Mouse (Mus musculus) thymus, adult 2 months (tissue): ENCODE measurements around the gene Eif1b. TPM values are rescaled to one million over a fixed set of nuclear protein-coding genes. Genes with fewer than 3 reads are reported as not detected.

Source experiments
- DNase-seq: peaks from one replicate; pipeline ENCODE4 v3.0.0; 2021
- H3K27ac ChIP-seq: fragments of 200-500 bp; 2 replicates; pipeline ENCODE4 v1.5.1; 2012; ENCODE audit warnings: low read length, control low read depth; ENCODE audit not compliant: control insufficient read depth, insufficient read depth
- H3K27me3 ChIP-seq: fragments of 200-500 bp; 2 replicates; pipeline ENCODE4 v1.6.1; 2012; ENCODE audit warnings: mild to moderate bottlenecking, low read length, moderate library complexity, mixed read lengths; ENCODE audit not compliant: control insufficient read depth, insufficient read depth
- H3K36me3 ChIP-seq: fragments of 200-500 bp; 2 replicates; pipeline ENCODE4 v1.6.1; 2012; ENCODE audit warnings: mild to moderate bottlenecking, low read length, moderate library complexity; ENCODE audit not compliant: control insufficient read depth, insufficient read depth
- H3K4me1 ChIP-seq: fragments of 200-500 bp; replicated peaks from 2 replicates; pipeline ENCODE4 v1.6.1; 2012; ENCODE audit warnings: low read length; ENCODE audit not compliant: control insufficient read depth, insufficient read depth
- H3K4me3 ChIP-seq: fragments of 200-500 bp; 2 replicates; pipeline ENCODE4 v1.5.1; 2012; ENCODE audit warnings: mild to moderate bottlenecking, low read length, control low read depth, moderate library complexity; ENCODE audit not compliant: control insufficient read depth, insufficient read depth
- CTCF ChIP-seq: fragments of 200-500 bp; IDR thresholded peaks from 2 replicates; pipeline ENCODE4 v1.5.1; 2012; ENCODE audit warnings: mild to moderate bottlenecking, control low read depth, low read length, moderate library complexity, borderline replicate concordance; ENCODE audit not compliant: control insufficient read depth, poor library complexity, insufficient read depth; ENCODE audit errors: extremely low read depth
- POLR2A ChIP-seq: fragments of 200-500 bp; IDR thresholded peaks from 2 replicates; pipeline ENCODE4 v1.6.1; 2012; ENCODE audit warnings: mild to moderate bottlenecking, low read length, control low read depth, moderate library complexity; ENCODE audit not compliant: control insufficient read depth, poor library complexity, insufficient read depth; ENCODE audit errors: extremely low read depth
- WGBS: fragments of 180-500 bp; shearing (Covaris S2); methylation state at CpG from one replicate; pipeline ENCODE4 v1.1.7; 2018; 5-methylcytosine and 5-hydroxymethylcytosine counted together
- polyA plus RNA-seq: library from polyadenylated mRNA; depleted of rRNA; stranded (reverse); fragments of >200 nt; gene quantifications from 2 replicates; pipeline ENCODE4 v1.2.3, GENCODE M21; 2012

Eif1b gene
- polyA plus RNA-seq, 1 experiment = 94.4 TPM

DNA sequence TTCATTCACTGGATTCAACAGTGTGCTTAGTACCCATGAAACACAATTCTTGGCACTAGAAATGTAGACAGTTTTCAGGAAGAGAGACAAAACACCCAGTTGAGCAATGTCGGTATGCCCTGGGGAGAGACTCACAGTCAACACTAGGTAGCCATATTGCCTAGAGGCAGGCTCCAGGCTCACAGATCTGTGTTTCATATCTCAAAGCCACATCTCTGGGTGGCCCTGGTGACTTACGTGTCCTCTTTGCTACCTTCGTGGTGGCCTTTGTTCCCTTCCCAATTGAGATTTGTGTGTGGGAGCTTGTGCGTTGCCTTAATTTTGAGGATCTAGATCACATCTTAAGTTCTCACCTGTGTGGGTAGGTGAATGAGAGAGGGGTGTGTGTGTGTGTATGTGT is 9.7 kb upstream of the Eif1b start:
- WGBS = 56% methylated on average over 4 of the region's 4 CpGs
- no peaks in the 10 kb centered on the region for H3K27me3 ChIP-seq
- H3K27ac ChIP-seq = no peak overlapping the region
- TF ChIP-seq CTCF (no peak), POLR2A (no peak)
- no peak overlapping the region for H3K4me3 ChIP-seq
- no peak for DNase-seq
- H3K36me3 ChIP-seq = no peaks in the 10 kb centered on the region
- H3K4me1 ChIP-seq = peaks cover 15% of the 10 kb centered on the region

DNA sequence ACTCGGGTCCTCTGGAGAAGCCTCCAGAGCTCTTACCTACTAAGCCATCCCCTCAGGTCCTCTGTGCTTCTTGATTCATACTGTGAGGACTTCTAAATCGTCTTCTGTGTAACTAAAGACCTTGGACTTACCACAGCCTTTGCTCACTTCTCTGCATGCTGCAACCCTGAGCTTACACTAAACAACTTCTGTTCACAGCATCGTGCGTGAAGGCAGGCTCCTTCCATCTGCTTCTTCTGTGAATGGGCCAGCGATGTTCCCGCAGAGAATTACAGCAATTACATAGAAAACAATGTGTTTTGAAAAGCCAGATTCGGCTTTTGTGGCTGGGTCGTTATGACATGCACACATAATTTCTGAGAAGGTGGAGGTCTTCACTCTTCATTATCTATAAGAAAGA is 8.9 kb upstream of the Eif1b start:
- WGBS = 92% methylated on average over 8 of the region's 8 CpGs
- TF ChIP-seq POLR2A (no peak), CTCF (no peak)
- H3K27me3 ChIP-seq = no peaks in the 10 kb centered on the region

GRCm38 (mm10) chr9:120487076-120487475 is 5.0 kb upstream of the Eif1b start:
- H3K27ac ChIP-seq = no peak overlapping the region
- H3K4me3 ChIP-seq = no peak overlapping the region
- DNase-seq = no peak
- 93% methylated on average over 8 of the region's 8 CpGs for WGBS
- H3K4me1 ChIP-seq = 0 out of 2 replicates have a peak, but pooled peaks cover 2% of the 10 kb centered on the region
- no peaks in the 10 kb centered on the region for H3K27me3 ChIP-seq
- H3K36me3 ChIP-seq = no peaks in the 10 kb centered on the region
- no peak for TF ChIP-seq POLR2A
- no peak for TF ChIP-seq CTCF

More for the DNA sequence above, 8.9 kb upstream of the Eif1b start:
- H3K27ac ChIP-seq = no peak overlapping the region
- H3K4me3 ChIP-seq = no peak overlapping the region
- H3K36me3 ChIP-seq = no peaks in the 10 kb centered on the region
- peaks cover 7% of the 10 kb centered on the region for H3K4me1 ChIP-seq
- DNase-seq = no peak

- no peak for TF ChIP-seq POLR2A
- TF ChIP-seq CTCF = no peak
- Histone ChIP-seq H3K27ac (no peak overlapping the region), H3K27me3 (no peaks in the 10 kb centered on the region), H3K4me3 (no peak overlapping the region), H3K4me1 (peaks cover 9% of the 10 kb centered on the region), H3K36me3 (peaks cover 18% of the 10 kb centered on the region)
- DNase-seq = peak; percentile 9
- 75% methylated on average over 3 of the region's 3 CpGs for WGBS
Measured at GRCm38 (mm10) chr9:120491509-120491908, 523 bp upstream of the Eif1b start.

- peaks cover 9% of the 10 kb centered on the region for H3K4me1 ChIP-seq
- no peaks in the 10 kb centered on the region for H3K27me3 ChIP-seq
- WGBS = under 1% methylated on average over 86 of the region's 97 CpGs
- H3K27ac ChIP-seq = peak overlapping the region; percentile 71
- peaks cover 18% of the 10 kb centered on the region for H3K36me3 ChIP-seq
- peak; percentile 83 for DNase-seq
- no peak for TF ChIP-seq CTCF
- peak; percentile 65; the same call in 1 of the 2 replicates for TF ChIP-seq POLR2A
- H3K4me3 ChIP-seq = peak overlapping the region; percentile 93
Measured at GRCm38 (mm10) chr9:120492400-120493351, 644 bp downstream of the Eif1b start.

GRCm38 (mm10) chr9:120493781-120494180 is 1.7 kb downstream of the Eif1b start:
- no peak for DNase-seq
- Histone ChIP-seq H3K4me3 (no peak overlapping the region), H3K36me3 (peaks cover 18% of the 10 kb centered on the region), H3K27ac (no peak overlapping the region), H3K27me3 (no peaks in the 10 kb centered on the region), H3K4me1 (peaks cover 9% of the 10 kb centered on the region)
- no peak for TF ChIP-seq CTCF
- TF ChIP-seq POLR2A = no peak
- 89% methylated on average over 12 of the region's 12 CpGs for WGBS

GRCm38 (mm10) chr9:120496691-120497090 is 4.7 kb downstream of the Eif1b start:
- H3K27ac ChIP-seq = no peak overlapping the region
- no peak overlapping the region for H3K4me3 ChIP-seq
- H3K36me3 ChIP-seq = peaks cover 18% of the 10 kb centered on the region
- peaks cover 9% of the 10 kb centered on the region for H3K4me1 ChIP-seq
- H3K27me3 ChIP-seq = no peaks in the 10 kb centered on the region
- WGBS = 3% methylated on average over 3 of the region's 3 CpGs
- peak; percentile 57 for DNase-seq
- TF ChIP-seq CTCF (no peak), POLR2A (no peak)
